Mouse (Mus musculus) megakaryocyte progenitor cell, adult 5-6 weeks (primary cell): ENCODE results near the gene Best2. TPM values are rescaled to one million over a fixed set of nuclear protein-coding genes. Genes with fewer than 3 reads are reported as not detected.

ENCODE experiments used
- ATAC-seq: replicated peaks from 2 replicates; pipeline ENCODE4 v1.8.0; 2016; ENCODE audit warnings: mild to moderate bottlenecking, moderate TSS enrichment, inconsistent platforms; ENCODE audit not compliant: poor library complexity
- total RNA-seq, 2 experiments: library from RNA; stranded (forward) in 1 of 2; stranded (reverse) in 1 of 2; fragments of 157-497, 149-512 nt in 1 of 2; fragments of 200-1000 nt in 1 of 2; gene quantifications; 2 replicates each; pipeline versions ENCODE4 v1.2.3 to v1.2.4; 2015 to 2017

The Best2 gene
- total RNA-seq, 2 experiments from 2014 or later: not detected

GRCm38 (mm10) chr8:84970135-84970790 is 44.1 kb downstream of the Best2 start:
- no peak for ATAC-seq

GRCm38 (mm10) chr8:84969241-84970134 is 44.8 kb downstream of the Best2 start, which contains the start of the genes Gm49661, Prdx2 and Rnaseh2a:
Gene Gm49661 (minus strand): TSS chr8:84969433.
Gene Prdx2 (plus strand): TSS chr8:84969587.
Gene Rnaseh2a (minus strand): TSS chr8:84969767.
- peak; percentile 40 for ATAC-seq

GRCm38 (mm10) chr8:84968650-84969049 is 45.7 kb downstream of the Best2 start:
- ATAC-seq: no peak

- ATAC-seq: no peak
Measured at GRCm38 (mm10) chr8:84967532-84968304, 46.6 kb downstream of the Best2 start.

GRCm38 (mm10) chr8:84966603-84967002 is 47.7 kb downstream of the Best2 start:
- no peak for ATAC-seq

GRCm38 (mm10) chr8:84965731-84966291 is 48.5 kb downstream of the Best2 start:
- ATAC-seq: peak; percentile 83

GRCm38 (mm10) chr8:84963952-84964351 is 50.4 kb downstream of the Best2 start:
- no peak for ATAC-seq

GRCm38 (mm10) chr8:84959811-84960210 is 54.5 kb downstream of the Best2 start:
- no peak for ATAC-seq

Other genes starting within 250 kb of the Best2 start
- gene Nfix, start 214.2 kb downstream of the Best2 start, total RNA-seq (2015): 44.4 and 46.9 TPM in 2 replicates
- 12.0 and 15.7 TPM in 2 replicates for gene Nfix, start 214.2 kb downstream of the Best2 start, total RNA-seq (2017)
- gene Dand5, start 191.7 kb downstream of the Best2 start, total RNA-seq (2015): 2.2 and 2.4 TPM in 2 replicates
- gene Dand5, start 191.7 kb downstream of the Best2 start, total RNA-seq (2017): 1.7 and 4.0 TPM in 2 replicates
- 21.4 and 21.9 TPM in 2 replicates for gene Gadd45gip1, start 183.0 kb downstream of the Best2 start, total RNA-seq (2015)
- 51.2 and 57.4 TPM in 2 replicates for gene Gadd45gip1, start 183.0 kb downstream of the Best2 start, total RNA-seq (2017)
- 30.2 and 34.4 TPM in 2 replicates for gene Rad23a, start 173.9 kb downstream of the Best2 start, total RNA-seq (2015)
- 26.2 and 26.3 TPM in 2 replicates for gene Rad23a, start 173.9 kb downstream of the Best2 start, total RNA-seq (2017)
- gene Calr, start 167.6 kb downstream of the Best2 start, total RNA-seq (2015): 1,060 and 1,133 TPM in 2 replicates
- 4,756 and 5,574 TPM in 2 replicates for gene Calr, start 167.6 kb downstream of the Best2 start, total RNA-seq (2017)
- gene Farsa, start 157.5 kb downstream of the Best2 start, total RNA-seq (2015): 33.3 and 51.2 TPM in 2 replicates
- gene Farsa, start 157.5 kb downstream of the Best2 start, total RNA-seq (2017): 173 and 193 TPM in 2 replicates
- 248 and 250 TPM in 2 replicates for gene Syce2, start 142.4 kb downstream of the Best2 start, total RNA-seq (2015)
- gene Syce2, start 142.4 kb downstream of the Best2 start, total RNA-seq (2017): 130 and 139 TPM in 2 replicates
- 17.4 and 19.0 TPM in 2 replicates for gene Gcdh, start 120.6 kb downstream of the Best2 start, total RNA-seq (2015)
- 27.8 TPM in 2 replicates for gene Gcdh, start 120.6 kb downstream of the Best2 start, total RNA-seq (2017)
- 12.3 and 22.4 TPM in 2 replicates for gene Klf1, start 112.6 kb downstream of the Best2 start, total RNA-seq (2015)
- gene Klf1, start 112.6 kb downstream of the Best2 start, total RNA-seq (2017): 14.0 and 30.8 TPM in 2 replicates
- 16.8 and 23.7 TPM in 2 replicates for gene Dnase2a, start 106.0 kb downstream of the Best2 start, total RNA-seq (2015)
- 52.7 and 73.5 TPM in 2 replicates for gene Dnase2a, start 106.0 kb downstream of the Best2 start, total RNA-seq (2017)
- not detected in 2 replicates for gene Mast1, start 77.2 kb downstream of the Best2 start, total RNA-seq (2015)
- 0.03 TPM in 1 of 2 replicates, not detected in the other for gene Mast1, start 77.2 kb downstream of the Best2 start, total RNA-seq (2017)
- not detected in 2 replicates for gene Rtbdn, start 67.5 kb downstream of the Best2 start, total RNA-seq (2015)
- gene Rtbdn, start 67.5 kb downstream of the Best2 start, total RNA-seq (2017): not detected in 2 replicates
- gene Gm49661, start 45.1 kb downstream of the Best2 start, total RNA-seq (2015): not detected in 2 replicates
- gene Gm49661, start 45.1 kb downstream of the Best2 start, total RNA-seq (2017): not detected in 2 replicates
- gene Prdx2, start 44.9 kb downstream of the Best2 start, total RNA-seq (2015): 266 and 310 TPM in 2 replicates
- 340 and 388 TPM in 2 replicates for gene Prdx2, start 44.9 kb downstream of the Best2 start, total RNA-seq (2017)
- 136 and 178 TPM in 2 replicates for gene Rnaseh2a, start 44.8 kb downstream of the Best2 start, total RNA-seq (2015)
- 109 and 162 TPM in 2 replicates for gene Rnaseh2a, start 44.8 kb downstream of the Best2 start, total RNA-seq (2017)
- 14.7 and 26.1 TPM in 2 replicates for gene Junb, start 35.8 kb downstream of the Best2 start, total RNA-seq (2015)
- gene Junb, start 35.8 kb downstream of the Best2 start, total RNA-seq (2017): 38.9 and 57.5 TPM in 2 replicates
- gene Hook2, start 23.9 kb downstream of the Best2 start, total RNA-seq (2015): 1.9 and 3.8 TPM in 2 replicates
- 7.2 and 8.5 TPM in 2 replicates for gene Hook2, start 23.9 kb downstream of the Best2 start, total RNA-seq (2017)
- 68.4 and 69.0 TPM in 2 replicates for gene Asna1, start 10.8 kb upstream of the Best2 start, total RNA-seq (2015)
- 78.2 and 83.7 TPM in 2 replicates for gene Asna1, start 10.8 kb upstream of the Best2 start, total RNA-seq (2017)
- 132 and 138 TPM in 2 replicates for gene Trir, start 12.3 kb upstream of the Best2 start, total RNA-seq (2015)
- gene Trir, start 12.3 kb upstream of the Best2 start, total RNA-seq (2017): 212 and 224 TPM in 2 replicates
- gene Tnpo2, start 22.4 kb upstream of the Best2 start, total RNA-seq (2015): 16.2 and 16.7 TPM in 2 replicates
- gene Tnpo2, start 22.4 kb upstream of the Best2 start, total RNA-seq (2017): 20.4 and 22.0 TPM in 2 replicates
- gene Fbxw9, start 45.5 kb upstream of the Best2 start, total RNA-seq (2015): 4.4 and 4.9 TPM in 2 replicates
- gene Fbxw9, start 45.5 kb upstream of the Best2 start, total RNA-seq (2017): 3.2 and 3.5 TPM in 2 replicates
- gene Gm5741, start 53.5 kb upstream of the Best2 start, total RNA-seq (2015): not detected in 2 replicates
- gene Gm5741, start 53.5 kb upstream of the Best2 start, total RNA-seq (2017): not detected in 2 replicates
- 60.4 and 69.7 TPM in 2 replicates for gene Dhps, start 57.2 kb upstream of the Best2 start, total RNA-seq (2015)
- 24.6 and 24.7 TPM in 2 replicates for gene Dhps, start 57.2 kb upstream of the Best2 start, total RNA-seq (2017)
- 159 and 193 TPM in 2 replicates for gene Wdr83os, start 66.2 kb upstream of the Best2 start, total RNA-seq (2015)
- 40.3 and 41.4 TPM in 2 replicates for gene Wdr83os, start 66.2 kb upstream of the Best2 start, total RNA-seq (2017)
- gene Wdr83, start 66.8 kb upstream of the Best2 start, total RNA-seq (2015): 33.1 and 44.3 TPM in 2 replicates
- 23.5 and 33.7 TPM in 2 replicates for gene Wdr83, start 66.8 kb upstream of the Best2 start, total RNA-seq (2017)
- gene Man2b1, start 68.7 kb upstream of the Best2 start, total RNA-seq (2015): 86.9 and 95.2 TPM in 2 replicates
- gene Man2b1, start 68.7 kb upstream of the Best2 start, total RNA-seq (2017): 60.2 and 69.6 TPM in 2 replicates
- not detected in 2 replicates for gene Zfp791, start 108.6 kb upstream of the Best2 start, total RNA-seq (2015)
- gene Zfp791, start 108.6 kb upstream of the Best2 start, total RNA-seq (2017): not detected in 2 replicates
- gene Cks1brt, start 137.4 kb upstream of the Best2 start, total RNA-seq (2015): not detected in 2 replicates
- gene Cks1brt, start 137.4 kb upstream of the Best2 start, total RNA-seq (2017): 0.08 TPM in 1 of 2 replicates, not detected in the other
- gene Olfr371, start 211.5 kb upstream of the Best2 start, total RNA-seq (2015): not detected in 2 replicates
- gene Olfr371, start 211.5 kb upstream of the Best2 start, total RNA-seq (2017): not detected in 2 replicates